In the genomic region with DNA sequence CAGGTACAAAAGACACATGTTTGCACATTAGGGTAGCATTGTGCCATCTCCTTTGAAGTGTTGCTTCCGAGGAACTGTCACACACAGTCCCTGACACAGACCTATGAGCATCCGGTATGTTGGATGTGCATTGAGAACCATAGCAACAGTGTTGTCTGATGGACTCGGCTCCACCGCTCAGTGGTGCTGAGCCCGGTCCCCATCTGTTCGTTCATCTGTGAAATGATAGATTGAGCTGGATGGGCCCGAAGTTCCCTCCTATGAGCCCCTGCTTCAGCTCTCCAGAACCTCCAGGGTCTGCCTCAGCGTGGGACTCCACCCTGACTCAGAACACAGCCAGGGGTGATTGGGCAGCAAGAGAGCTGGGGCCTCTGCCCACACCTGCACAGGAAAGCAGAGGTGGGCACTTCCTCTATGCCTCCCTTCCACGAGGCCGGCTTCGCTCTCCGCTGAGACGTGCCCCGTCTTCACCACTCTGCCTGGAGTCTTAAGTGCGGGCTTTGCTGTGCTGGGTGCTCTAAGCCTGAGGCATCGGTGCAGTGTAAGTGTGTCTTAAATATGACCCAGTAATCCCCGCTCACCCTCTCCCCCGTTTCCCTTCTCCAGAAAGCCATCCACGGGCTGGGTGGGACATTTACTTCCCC, we compare ENCODE assay signal across 9 mouse cellular contexts. TPM values are rescaled to one million over a fixed set of nuclear protein-coding genes. Genes with fewer than 3 reads are reported as not detected.
DNase-seq lines count a peak whose midpoint lies in the region; ATAC-seq and TF ChIP-seq lines count a peak whose summit lies in the region.
"Had no signal": no experiment of that assay in that cellular context is flagged by ENCODE, and none has a peak within 500 bp of the region (broad histone marks: within the 10 kb centered on the region; RNA-seq: fewer than 3 reads in every experiment).

No protein-coding gene starts in this region.

- H3K4me2 ChIP-seq in embryonic facial prominence, embryonic 15.5 days (replicated peaks) = no peak overlapping the region
- H3K4me2 ChIP-seq in forebrain, postnatal 0 days (ENCODE audit: low read depth) = no peak overlapping the region
- no peak overlapping the region for H3K4me2 ChIP-seq in midbrain, embryonic 11.5 days

- H3K9me3 ChIP-seq in embryonic facial prominence, embryonic 15.5 days (replicated peaks) = no peaks in the 10 kb centered on the region
- H3K9me3 ChIP-seq in embryonic facial prominence, embryonic 10.5 days = no peaks in the 10 kb centered on the region
- no peaks in the 10 kb centered on the region for H3K9me3 ChIP-seq in forebrain, postnatal 0 days (ENCODE audit: low read length)
- no peaks in the 10 kb centered on the region for H3K9me3 ChIP-seq in midbrain, embryonic 11.5 days (ENCODE audit: control insufficient read depth, low read length)

- ATAC-seq in embryonic facial prominence, embryonic 15.5 days (ENCODE audit: insufficient number of reproducible peaks, low FRiP score, low TSS enrichment, low read depth) = 0 out of 2 replicates have a peak, but pooled peaks have one; percentile 22
- ATAC-seq in forebrain, postnatal 0 days = peak; percentile 83
- 0 out of 2 replicates have a peak, but pooled peaks have one; percentile 20 for ATAC-seq in midbrain, embryonic 11.5 days (ENCODE audit: low FRiP score)

- WGBS in embryonic facial prominence, embryonic 15.5 days = 80% methylated on average over 19 of the region's 19 CpGs
- 83% methylated on average over 19 of the region's 19 CpGs for WGBS in embryonic facial prominence, embryonic 10.5 days
- 71% methylated on average over 19 of the region's 19 CpGs for WGBS in forebrain, postnatal 0 days
- WGBS in midbrain, embryonic 11.5 days = 59% methylated on average over 19 of the region's 19 CpGs

- no peak overlapping the region for H3K4me3 ChIP-seq in embryonic facial prominence, embryonic 15.5 days (replicated peaks)
- H3K4me3 ChIP-seq in embryonic facial prominence, embryonic 10.5 days = no peak overlapping the region
- H3K4me3 ChIP-seq in forebrain, postnatal 0 days (ENCODE audit: low read depth, low read length) = no peak overlapping the region
- H3K4me3 ChIP-seq in midbrain, embryonic 11.5 days (ENCODE audit: low read depth, low read length) = no peak overlapping the region
- H3K4me3 ChIP-seq: left cerebral cortex, adult 2 months had no signal

- TF ChIP-seq CTCF in forebrain, postnatal 0 days (IDR thresholded peaks at IDR 0.05; ENCODE audit: low read depth) = no peak

- no peak overlapping the region for H3K9ac ChIP-seq in embryonic facial prominence, embryonic 15.5 days
- peak overlapping the region; percentile 7; the same call in 1 of the 2 replicates for H3K9ac ChIP-seq in forebrain, postnatal 0 days
- H3K9ac ChIP-seq in midbrain, embryonic 11.5 days (ENCODE audit: low read length) = no peak overlapping the region

- H3K4me1 ChIP-seq in embryonic facial prominence, embryonic 15.5 days = 0 out of 2 replicates have a peak, but pooled peaks cover 9% of the 10 kb centered on the region
- peaks cover 23% of the 10 kb centered on the region for H3K4me1 ChIP-seq in embryonic facial prominence, embryonic 10.5 days
- 0 out of 2 replicates have a peak, but pooled peaks cover 5% of the 10 kb centered on the region for H3K4me1 ChIP-seq in forebrain, postnatal 0 days (ENCODE audit: insufficient read depth)
- H3K4me1 ChIP-seq in midbrain, embryonic 11.5 days (ENCODE audit: control insufficient read depth, insufficient read depth, low read length) = peaks cover 4% of the 10 kb centered on the region; the same call in 1 of the 2 replicates

- intact Hi-C loops in heart, postnatal 10 days (cut with DNase I) = no loop called here
- intact Hi-C loops in heart, postnatal 25 days (cut with DNase I) = loop anchor here (5.0 kb wide), 3 partner anchors 372 to 497 kb away; no protein-coding TSS in a partner anchor

- H3K27ac ChIP-seq in embryonic facial prominence, embryonic 15.5 days (replicated peaks) = no peak overlapping the region
- H3K27ac ChIP-seq in embryonic facial prominence, embryonic 10.5 days (replicated peaks) = no peak overlapping the region
- H3K27ac ChIP-seq in forebrain, postnatal 0 days (ENCODE audit: low read depth, low read length) = peak overlapping the region; percentile 64
- no peak overlapping the region for H3K27ac ChIP-seq in midbrain, embryonic 11.5 days (ENCODE audit: low read depth, low read length)

- DNase-seq in embryonic facial prominence, embryonic 10.5 days (ENCODE audit: low spot score) = no peak
- DNase-seq in A20 (ENCODE audit: low read depth, low spot score) = peak; percentile 86
- peak; percentile 58 for DNase-seq in forebrain, postnatal 0 days
- no peak for DNase-seq in midbrain, embryonic 11.5 days (ENCODE audit: low spot score, missing footprints)
- DNase-seq in heart, postnatal 10 days = no peak
- no peak for DNase-seq in heart, postnatal 25 days (ENCODE audit: low spot score)
- DNase-seq in cerebellum, adult 11 months = no peak

- H3K27me3 ChIP-seq in embryonic facial prominence, embryonic 15.5 days = no peaks in the 10 kb centered on the region
- H3K27me3 ChIP-seq in embryonic facial prominence, embryonic 10.5 days (replicated peaks; ENCODE audit: low read depth, poor library complexity, severe bottlenecking) = no peaks in the 10 kb centered on the region
- H3K27me3 ChIP-seq in forebrain, postnatal 0 days (ENCODE audit: insufficient read depth, low read length) = no peaks in the 10 kb centered on the region
- no peaks in the 10 kb centered on the region for H3K27me3 ChIP-seq in midbrain, embryonic 11.5 days (ENCODE audit: control insufficient read depth, insufficient read depth, low read length)

- 0 out of 2 replicates have a peak, but pooled peaks cover 8% of the 10 kb centered on the region for H3K36me3 ChIP-seq in embryonic facial prominence, embryonic 15.5 days
- peaks cover 15% of the 10 kb centered on the region; the same call in 1 of the 2 replicates for H3K36me3 ChIP-seq in embryonic facial prominence, embryonic 10.5 days (replicated peaks)
- no peaks in the 10 kb centered on the region for H3K36me3 ChIP-seq in forebrain, postnatal 0 days (ENCODE audit: insufficient read depth)
- H3K36me3 ChIP-seq in midbrain, embryonic 11.5 days (ENCODE audit: control insufficient read depth, insufficient read depth, low read length) = no peaks in the 10 kb centered on the region

RNA-seq across cellular contexts. Expression of a gene that starts 15.0 kb away (rescaled TPM):
- 24.1 and 24.8 TPM in 2 replicates for polyA plus RNA-seq in embryonic facial prominence, embryonic 15.5 days (2015; fragmentation: Nextera tagmentation; extraction: Ambion mirVana)
- polyA plus RNA-seq in embryonic facial prominence, embryonic 10.5 days (2016; fragmentation: Nextera tagmentation; extraction: Ambion mirVana) = 27.0 TPM in 2 replicates
- 35.2 and 41.1 TPM in 2 replicates for total RNA-seq in forebrain, postnatal 0 days (2014; rRNA removed)
- 21.2 and 23.5 TPM in 2 replicates for polyA plus RNA-seq in forebrain, postnatal 0 days (2015; fragmentation: Nextera tagmentation; extraction: Ambion mirVana)
- polyA plus RNA-seq in midbrain, embryonic 11.5 days (2014; fragmentation: Nextera tagmentation; extraction: Ambion mirVana) = 21.0 and 22.4 TPM in 2 replicates
- total RNA-seq in heart, postnatal 10 days (2021) = 10 to 100 TPM; 35.2 to 41.9 TPM
- 10 to 100 TPM; 34.5 to 35.9 TPM for total RNA-seq in heart, postnatal 25 days (2021)

Comparison
In these comparisons a context has a peak if more than half of its experiments do, and no peak if none do; other contexts are left out.
1. ATAC-seq: peak in every context shown above with its lines; median percentile 83 in forebrain, postnatal 0 days; 22 in embryonic facial prominence, embryonic 15.5 days; 20 in midbrain, embryonic 11.5 days.
2. DNase-seq: peak in A20 (single experiment) and forebrain, postnatal 0 days (single experiment); none in embryonic facial prominence, embryonic 10.5 days (single experiment), midbrain, embryonic 11.5 days (single experiment), heart, postnatal 10 days (0 of 2), heart, postnatal 25 days (single experiment) and cerebellum, adult 11 months (single experiment).